In the genomic region with DNA sequence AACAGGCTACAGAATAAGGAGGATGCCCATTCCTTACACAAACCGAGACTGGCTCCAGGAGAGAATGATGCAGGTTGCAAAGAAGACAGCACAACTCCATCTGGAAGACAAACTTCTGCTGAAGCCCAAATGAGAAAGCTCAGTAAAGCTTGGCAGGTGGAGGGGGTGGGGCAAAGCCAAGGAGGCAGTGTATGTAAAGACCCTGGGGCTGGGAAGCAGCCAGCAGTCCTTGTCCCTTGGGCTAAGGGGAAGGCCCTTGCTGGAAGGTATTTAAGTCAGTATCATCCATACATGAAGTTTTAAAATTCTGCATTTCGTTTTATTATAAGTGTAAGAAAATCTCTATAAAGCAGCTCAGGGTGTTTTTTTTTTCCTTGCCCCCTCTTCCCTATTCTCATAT, we compare ENCODE assay signal across 23 mouse cellular contexts.
DNase-seq lines count a peak whose midpoint lies in the region; ATAC-seq lines count a peak whose summit lies in the region.
"Had no signal": no experiment of that assay in that cellular context is flagged by ENCODE, and none has a peak within 500 bp of the region (broad histone marks: within the 10 kb centered on the region; RNA-seq: fewer than 3 reads in every experiment).

No protein-coding gene starts in this region.

- ATAC-seq in hindbrain, embryonic 16.5 days: no peak
- ATAC-seq in midbrain, embryonic 13.5 days: peak; percentile 29
- ATAC-seq in hindbrain, embryonic 12.5 days (ENCODE audit: low FRiP score): no peak
- no peak for ATAC-seq in hindbrain, embryonic 15.5 days (ENCODE audit: low FRiP score, low read depth)
- ATAC-seq in intestine, embryonic 15.5 days: no peak
- ATAC-seq: activated CD4-positive, CD25-positive, alpha-beta regulatory T cell, adult 4 months; intestine, postnatal 0 days; Patski had no signal

- H3K36me3 ChIP-seq in hindbrain, embryonic 10.5 days: no peaks in the 10 kb centered on the region
- no peaks in the 10 kb centered on the region for H3K36me3 ChIP-seq in hindbrain, embryonic 16.5 days (ENCODE audit: control insufficient read depth, insufficient read depth, low read length)
- H3K36me3 ChIP-seq in midbrain, embryonic 13.5 days: no peaks in the 10 kb centered on the region
- H3K36me3 ChIP-seq in midbrain, embryonic 10.5 days: no peaks in the 10 kb centered on the region
- H3K36me3 ChIP-seq in hindbrain, embryonic 12.5 days: no peaks in the 10 kb centered on the region
- H3K36me3 ChIP-seq in hindbrain, embryonic 15.5 days: no peaks in the 10 kb centered on the region
- no peaks in the 10 kb centered on the region for H3K36me3 ChIP-seq in intestine, embryonic 15.5 days
- H3K36me3 ChIP-seq: embryonic facial prominence, embryonic 15.5 days; forebrain, embryonic 10.5 days; forebrain, embryonic 15.5 days; heart, embryonic 15.5 days had no signal

- no peak for DNase-seq in hindbrain, embryonic 10.5 days (ENCODE audit: low spot score)
- no peak for DNase-seq in midbrain, embryonic 10.5 days (ENCODE audit: low spot score)
- DNase-seq in urinary bladder, postnatal 25 days (ENCODE audit: low spot score): no peak
- DNase-seq: adrenal gland, postnatal 14 days; cerebellum, adult 11-12 months; cerebellum, adult 9-10 months; gastrocnemius, postnatal 10 days; heart, adult 18-20 months; heart, postnatal 14 days had no signal

- H3K9me3 ChIP-seq in hindbrain, embryonic 10.5 days: no peaks in the 10 kb centered on the region
- no peaks in the 10 kb centered on the region for H3K9me3 ChIP-seq in hindbrain, embryonic 16.5 days (ENCODE audit: control insufficient read depth, low read length)
- no peaks in the 10 kb centered on the region for H3K9me3 ChIP-seq in midbrain, embryonic 13.5 days
- no peaks in the 10 kb centered on the region for H3K9me3 ChIP-seq in midbrain, embryonic 10.5 days (replicated peaks)
- no peaks in the 10 kb centered on the region for H3K9me3 ChIP-seq in hindbrain, embryonic 12.5 days (replicated peaks)
- no peaks in the 10 kb centered on the region; the same call in 1 of the 2 replicates for H3K9me3 ChIP-seq in hindbrain, embryonic 15.5 days
- H3K9me3 ChIP-seq in intestine, embryonic 15.5 days: no peaks in the 10 kb centered on the region
- H3K9me3 ChIP-seq: embryonic facial prominence, embryonic 15.5 days; forebrain, embryonic 10.5 days; forebrain, embryonic 15.5 days; heart, embryonic 15.5 days had no signal

- H3K9ac ChIP-seq in hindbrain, embryonic 16.5 days (ENCODE audit: low read depth, low read length): no peak overlapping the region
- no peak overlapping the region for H3K9ac ChIP-seq in midbrain, embryonic 13.5 days (replicated peaks)
- no peak overlapping the region for H3K9ac ChIP-seq in hindbrain, embryonic 12.5 days
- no peak overlapping the region for H3K9ac ChIP-seq in hindbrain, embryonic 15.5 days
- H3K9ac ChIP-seq in intestine, embryonic 15.5 days: no peak overlapping the region
- H3K9ac ChIP-seq: embryonic facial prominence, embryonic 15.5 days; forebrain, embryonic 15.5 days; heart, embryonic 15.5 days had no signal

- H3K27me3 ChIP-seq in hindbrain, embryonic 10.5 days (ENCODE audit: insufficient read depth, poor library complexity, severe bottlenecking): no peaks in the 10 kb centered on the region
- no peaks in the 10 kb centered on the region for H3K27me3 ChIP-seq in hindbrain, embryonic 16.5 days (replicated peaks; ENCODE audit: control insufficient read depth, insufficient read depth, low read length)
- H3K27me3 ChIP-seq in midbrain, embryonic 13.5 days: no peaks in the 10 kb centered on the region
- H3K27me3 ChIP-seq in midbrain, embryonic 10.5 days (ENCODE audit: low read depth, poor library complexity, severe bottlenecking): no peaks in the 10 kb centered on the region
- no peaks in the 10 kb centered on the region; the same call in 1 of the 2 replicates for H3K27me3 ChIP-seq in hindbrain, embryonic 12.5 days
- H3K27me3 ChIP-seq in hindbrain, embryonic 15.5 days: no peaks in the 10 kb centered on the region
- no peaks in the 10 kb centered on the region for H3K27me3 ChIP-seq in intestine, embryonic 15.5 days (replicated peaks)
- H3K27me3 ChIP-seq: embryonic facial prominence, embryonic 15.5 days; forebrain, embryonic 15.5 days; heart, embryonic 15.5 days had no signal

- no peak overlapping the region for H3K4me2 ChIP-seq in hindbrain, embryonic 16.5 days (ENCODE audit: low read length)
- H3K4me2 ChIP-seq in midbrain, embryonic 13.5 days (replicated peaks): no peak overlapping the region
- H3K4me2 ChIP-seq in hindbrain, embryonic 12.5 days (replicated peaks): no peak overlapping the region
- no peak overlapping the region for H3K4me2 ChIP-seq in hindbrain, embryonic 15.5 days
- no peak overlapping the region for H3K4me2 ChIP-seq in intestine, embryonic 15.5 days (replicated peaks)
- H3K4me2 ChIP-seq: embryonic facial prominence, embryonic 15.5 days; forebrain, embryonic 15.5 days; heart, embryonic 11.5 days; heart, embryonic 15.5 days had no signal

- H3K27ac ChIP-seq in hindbrain, embryonic 10.5 days: peak overlapping the region; percentile 62; the same call in 1 of the 2 replicates
- H3K27ac ChIP-seq in hindbrain, embryonic 16.5 days (ENCODE audit: low read depth, low read length): no peak overlapping the region
- H3K27ac ChIP-seq in midbrain, embryonic 13.5 days: peak overlapping the region; percentile 85
- no peak overlapping the region for H3K27ac ChIP-seq in midbrain, embryonic 10.5 days (replicated peaks)
- H3K27ac ChIP-seq in hindbrain, embryonic 12.5 days: peak overlapping the region; percentile 78
- H3K27ac ChIP-seq in hindbrain, embryonic 15.5 days (replicated peaks): peak overlapping the region; percentile 56; the same call in 1 of the 2 replicates
- H3K27ac ChIP-seq in intestine, embryonic 15.5 days: no peak overlapping the region
- H3K27ac ChIP-seq: embryonic facial prominence, embryonic 15.5 days; forebrain, embryonic 10.5 days; forebrain, embryonic 15.5 days; heart, embryonic 15.5 days had no signal

- peaks cover 24% of the 10 kb centered on the region for H3K4me1 ChIP-seq in hindbrain, embryonic 10.5 days (replicated peaks)
- H3K4me1 ChIP-seq in hindbrain, embryonic 16.5 days (ENCODE audit: control insufficient read depth, insufficient read depth, low read depth, low read length): peaks cover 11% of the 10 kb centered on the region
- peaks cover 24% of the 10 kb centered on the region for H3K4me1 ChIP-seq in midbrain, embryonic 13.5 days (replicated peaks)
- H3K4me1 ChIP-seq in midbrain, embryonic 10.5 days: peaks cover 19% of the 10 kb centered on the region
- H3K4me1 ChIP-seq in hindbrain, embryonic 12.5 days: peaks cover 17% of the 10 kb centered on the region
- H3K4me1 ChIP-seq in hindbrain, embryonic 15.5 days (replicated peaks): peaks cover 16% of the 10 kb centered on the region
- H3K4me1 ChIP-seq in intestine, embryonic 15.5 days (replicated peaks): no peaks in the 10 kb centered on the region
- H3K4me1 ChIP-seq: embryonic facial prominence, embryonic 15.5 days; heart, embryonic 15.5 days had no signal

- 81% methylated on average over 2 of the region's 2 CpGs for WGBS in hindbrain, embryonic 10.5 days
- 66% methylated on average over 2 of the region's 2 CpGs for WGBS in hindbrain, embryonic 16.5 days
- WGBS in midbrain, embryonic 13.5 days: 63% methylated on average over 2 of the region's 2 CpGs
- 85% methylated on average over 2 of the region's 2 CpGs for WGBS in midbrain, embryonic 10.5 days
- WGBS in hindbrain, embryonic 12.5 days: 78% methylated on average over 2 of the region's 2 CpGs
- 70% methylated on average over 2 of the region's 2 CpGs for WGBS in hindbrain, embryonic 15.5 days
- WGBS in intestine, embryonic 15.5 days: 74% methylated on average over 2 of the region's 2 CpGs

- H3K4me3 ChIP-seq in hindbrain, embryonic 10.5 days: no peak overlapping the region
- H3K4me3 ChIP-seq in hindbrain, embryonic 16.5 days (ENCODE audit: low read length): no peak overlapping the region
- no peak overlapping the region for H3K4me3 ChIP-seq in midbrain, embryonic 13.5 days (replicated peaks)
- no peak overlapping the region for H3K4me3 ChIP-seq in midbrain, embryonic 10.5 days
- no peak overlapping the region for H3K4me3 ChIP-seq in hindbrain, embryonic 12.5 days
- no peak overlapping the region for H3K4me3 ChIP-seq in hindbrain, embryonic 15.5 days
- H3K4me3 ChIP-seq in intestine, embryonic 15.5 days (replicated peaks): no peak overlapping the region
- H3K4me3 ChIP-seq: embryonic facial prominence, embryonic 15.5 days; erythroblast, embryonic 14.5 days; forebrain, embryonic 10.5 days; forebrain, embryonic 15.5 days; heart, embryonic 15.5 days had no signal

Comparison
In these comparisons a context has a peak if more than half of its experiments do, and no peak if none do; other contexts are left out.
1. H3K27ac ChIP-seq: peak in hindbrain, embryonic 10.5 days (single experiment), midbrain, embryonic 13.5 days (single experiment), hindbrain, embryonic 12.5 days (single experiment) and hindbrain, embryonic 15.5 days (single experiment); none in hindbrain, embryonic 16.5 days (single experiment), midbrain, embryonic 10.5 days (single experiment) and intestine, embryonic 15.5 days (single experiment).